Mouse (Mus musculus): Measurements from ENCODE around the gene Cd300e.
A peak's percentile ranks its signal among the peaks of the same experiment; 100 is the strongest.

DNA sequence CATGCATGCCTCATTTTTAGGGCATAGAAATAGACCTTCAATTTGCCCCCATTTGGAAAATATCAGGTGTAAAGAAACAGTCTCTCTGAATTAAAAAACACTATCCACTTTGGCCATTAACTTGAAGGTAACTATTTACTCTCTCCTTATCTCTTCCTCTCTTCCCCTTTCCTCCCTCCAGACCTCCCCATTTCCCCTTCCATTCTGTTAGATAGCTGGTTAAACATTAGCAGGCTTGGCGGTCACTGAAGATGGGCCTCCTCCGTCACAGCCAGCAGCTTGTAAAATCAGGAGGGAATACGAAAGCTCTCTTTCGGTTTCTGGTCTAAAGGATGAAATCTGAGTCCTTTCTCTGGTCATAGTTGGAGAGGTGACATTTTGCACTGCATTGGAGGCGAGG, 13.9 kb upstream of the Cd300e start:
- TF ChIP-seq USF2 (IDR thresholded peaks at IDR 0.05; ENCODE audit: borderline replicate concordance in 1 of 2, insufficient read depth in 1 of 2, low read depth in 1 of 2, low read length in 2 of 2) (no peak), MEF2A (IDR thresholded peaks at IDR 0.05; ENCODE audit: extremely low read depth, insufficient replicate concordance, low read depth, low read length, poor library complexity, severe bottlenecking) (no peak), GATA1 (IDR thresholded peaks at IDR 0.05; ENCODE audit: low read depth, low read length) (peak; percentile 62), ZMIZ1 (IDR thresholded peaks at IDR 0.05; ENCODE audit: low read depth, low read length) (no peak), POLR2AphosphoS2 (IDR thresholded peaks at IDR 0.05; ENCODE audit: low read length) (no peak), CTCF (IDR thresholded peaks at IDR 0.05 in 2 of 3, conservative IDR thresholded peaks at IDR 0.05 in 1 of 3; ENCODE audit: control insufficient read depth in 1 of 3, insufficient read depth in 1 of 3, low read depth in 2 of 3, low read length in 3 of 3, poor library complexity in 1 of 3, severe bottlenecking in 1 of 3) (no peak)

Data from MEL (cell line).